Mouse (Mus musculus) neural tube, embryonic 11.5 days (tissue): ENCODE measurements around the gene H2-Oa. TPM values are rescaled to one million over a fixed set of nuclear protein-coding genes. Genes with fewer than 3 reads are reported as not detected.

Experiments
- ATAC-seq: fragments of 200-750 bp; cut with Nextera tagmentation; 2 replicates; pipeline ENCODE4 v1.8.0; 2017; ENCODE audit warnings: moderate number of reproducible peaks, mild to moderate bottlenecking, moderate TSS enrichment, moderate library complexity; ENCODE audit not compliant: insufficient read depth, low FRiP score, low TSS enrichment
- DNase-seq: peaks from one replicate; pipeline ENCODE4 v3.0.0-alpha.2; 2015; ENCODE audit warnings: low spot score
- H3K27ac ChIP-seq: fragments of 300-500 bp; sonication (generic); 2 replicates; pipeline ENCODE4 v1.5.1; 2014; ENCODE audit warnings: low read depth, mild to moderate bottlenecking, low read length
- H3K27me3 ChIP-seq: fragments of 300-500 bp; sonication (generic); 2 replicates; pipeline ENCODE4 v1.6.1; 2014; ENCODE audit warnings: mild to moderate bottlenecking, low read length, mixed read lengths; ENCODE audit not compliant: control insufficient read depth, insufficient read depth
- H3K36me3 ChIP-seq: fragments of 300-500 bp; sonication (generic); 2 replicates; pipeline ENCODE4 v1.6.1; 2014; ENCODE audit warnings: mild to moderate bottlenecking, low read length, moderate library complexity, mixed read lengths; ENCODE audit not compliant: control insufficient read depth, insufficient read depth
- H3K4me1 ChIP-seq: fragments of 300-500 bp; sonication (generic); 2 replicates; pipeline ENCODE4 v1.6.1; 2014; ENCODE audit warnings: low read length, mixed read lengths; ENCODE audit not compliant: control insufficient read depth, insufficient read depth
- H3K4me2 ChIP-seq: fragments of 300-500 bp; sonication (generic); 2 replicates; pipeline ENCODE4 v1.6.1; 2014; ENCODE audit warnings: low read depth, mild to moderate bottlenecking, moderate library complexity
- H3K4me3 ChIP-seq: fragments of 300-500 bp; sonication (generic); 2 replicates; pipeline ENCODE4 v1.5.1; 2014; ENCODE audit warnings: low read depth, low read length
- H3K9ac ChIP-seq: fragments of 300-500 bp; sonication (generic); 2 replicates; pipeline ENCODE4 v1.6.1; 2014; ENCODE audit warnings: mild to moderate bottlenecking, low read length
- H3K9me3 ChIP-seq: fragments of 300-500 bp; sonication (generic); 2 replicates; pipeline ENCODE4 v1.6.1; 2016; ENCODE audit warnings: low read length; ENCODE audit not compliant: control insufficient read depth
- WGBS: fragments of 180-500 bp; shearing (Covaris S2); extraction: QIAGEN DNeasy Blood & Tissue Kit; methylation state at CpG from one replicate; pipeline ENCODE4 v1.1.7; 2014; 5-methylcytosine and 5-hydroxymethylcytosine counted together
- polyA plus RNA-seq: library from polyadenylated mRNA; unstranded; fragments of >200 nt; fragmentation: Nextera tagmentation; extraction: Ambion mirVana; gene quantifications from 2 replicates; pipeline ENCODE4 v1.2.1, GENCODE M21; 2014

Gene H2-Oa
- polyA plus RNA-seq, 1 experiment from 2014 or later, result 0.93 TPM

- Histone ChIP-seq H3K27ac (no peak overlapping the region), H3K4me2 (peak overlapping the region; percentile 77), H3K9ac (peak overlapping the region; percentile 91), H3K27me3 (no peaks in the 10 kb centered on the region), H3K36me3 (peaks cover 30% of the 10 kb centered on the region), H3K4me1 (peaks cover 10% of the 10 kb centered on the region), H3K4me3 (peak overlapping the region; percentile 99), H3K9me3 (no peaks in the 10 kb centered on the region)
- DNase-seq (no peak), ATAC-seq (no peak)
- 4% methylated on average over 5 of the region's 5 CpGs for WGBS
Measured at GRCm38 (mm10) chr17:34117421-34118112, 25.4 kb downstream of the H2-Oa start.

GRCm38 (mm10) chr17:34118113-34118872 lies 26.2 kb downstream of the H2-Oa start:
- Histone ChIP-seq H3K9ac (peak overlapping the region; percentile 91), H3K9me3 (no peaks in the 10 kb centered on the region), H3K4me1 (peaks cover 11% of the 10 kb centered on the region), H3K27ac (peak overlapping the region; percentile 77), H3K4me2 (peak overlapping the region; percentile 77), H3K27me3 (no peaks in the 10 kb centered on the region), H3K4me3 (peak overlapping the region; percentile 99), H3K36me3 (peaks cover 24% of the 10 kb centered on the region)
- DNase-seq, result peak; percentile 67
- no peak for ATAC-seq
- WGBS, result under 1% methylated on average over 64 of the region's 67 CpGs

- ATAC-seq (no peak), DNase-seq (no peak)
- Histone ChIP-seq H3K27ac (peak overlapping the region; percentile 77), H3K36me3 (peaks cover 19% of the 10 kb centered on the region), H3K4me2 (peak overlapping the region; percentile 77), H3K9me3 (no peaks in the 10 kb centered on the region), H3K9ac (peak overlapping the region; percentile 91), H3K4me1 (peaks cover 16% of the 10 kb centered on the region), H3K27me3 (no peaks in the 10 kb centered on the region), H3K4me3 (peak overlapping the region; percentile 99)
- WGBS, result under 1% methylated on average over 38 of the region's 38 CpGs
Measured at GRCm38 (mm10) chr17:34118873-34119248, 26.7 kb downstream of the H2-Oa start.

GRCm38 (mm10) chr17:34119249-34120179 lies 27.4 kb downstream of the H2-Oa start, which contains the start of gene H2-DMa:
Gene H2-DMa, plus strand, starts transcription at chr17:34119541.
- H3K27me3 ChIP-seq, result no peaks in the 10 kb centered on the region
- peak within 1 kb of the TSS; percentile 99 for H3K4me3 ChIP-seq
- peak within 1 kb of the TSS; percentile 91 for H3K9ac ChIP-seq
- peaks cover 14% of the 10 kb centered on the region for H3K36me3 ChIP-seq
- H3K9me3 ChIP-seq, result no peaks in the 10 kb centered on the region
- H3K27ac ChIP-seq, result peak within 1 kb of the TSS; percentile 100
- H3K4me1 ChIP-seq, result peaks cover 18% of the 10 kb centered on the region
- H3K4me2 ChIP-seq, result peak within 1 kb of the TSS; percentile 93
- WGBS, result under 1% methylated on average over 96 of the region's 96 CpGs
- DNase-seq (peak; percentile 100), ATAC-seq (peak; percentile 65)

- peak; percentile 90 for DNase-seq
- H3K9ac ChIP-seq, result peak overlapping the region; percentile 88
Measured at GRCm38 (mm10) chr17:34120180-34120723, 28.1 kb downstream of the H2-Oa start.

GRCm38 (mm10) chr17:34120814-34121171 lies 28.7 kb downstream of the H2-Oa start:
- no peak for DNase-seq
- under 1% methylated on average over 29 of the region's 31 CpGs for WGBS
- Histone ChIP-seq H3K27ac (peak overlapping the region; percentile 100), H3K4me3 (peak overlapping the region; percentile 99), H3K27me3 (no peaks in the 10 kb centered on the region), H3K9me3 (no peaks in the 10 kb centered on the region), H3K4me1 (peaks cover 18% of the 10 kb centered on the region), H3K4me2 (peak overlapping the region; percentile 93), H3K9ac (peak overlapping the region; percentile 88), H3K36me3 (peaks cover 5% of the 10 kb centered on the region; the same call in 1 of the 2 replicates)
- ATAC-seq, result peak; percentile 3; the same call in 1 of the 2 replicates

More at GRCm38 (mm10) chr17:34120180-34120723, 28.1 kb downstream of the H2-Oa start:
- Histone ChIP-seq H3K27me3 (no peaks in the 10 kb centered on the region), H3K27ac (peak overlapping the region; percentile 100), H3K4me2 (peak overlapping the region; percentile 93), H3K36me3 (peaks cover 7% of the 10 kb centered on the region), H3K4me1 (peaks cover 18% of the 10 kb centered on the region), H3K9me3 (no peaks in the 10 kb centered on the region), H3K4me3 (peak overlapping the region; percentile 99)
- WGBS, result under 1% methylated on average over 40 of the region's 42 CpGs
- ATAC-seq, result peak; percentile 18; the same call in 1 of the 2 replicates

GRCm38 (mm10) chr17:34121172-34121878 lies 29.2 kb downstream of the H2-Oa start:
- Histone ChIP-seq H3K9me3 (no peaks in the 10 kb centered on the region), H3K36me3 (peaks cover 5% of the 10 kb centered on the region; the same call in 1 of the 2 replicates), H3K27me3 (no peaks in the 10 kb centered on the region), H3K4me1 (peaks cover 18% of the 10 kb centered on the region), H3K4me3 (peak overlapping the region; percentile 99), H3K27ac (peak overlapping the region; percentile 100), H3K4me2 (peak overlapping the region; percentile 93), H3K9ac (peak overlapping the region; percentile 88)
- 0% methylated on average over 30 of the region's 35 CpGs for WGBS
- peak; percentile 88 for DNase-seq
- ATAC-seq, result peak; percentile 29
